ENCODE assay signal across 11 mouse cellular contexts in the genomic region with DNA sequence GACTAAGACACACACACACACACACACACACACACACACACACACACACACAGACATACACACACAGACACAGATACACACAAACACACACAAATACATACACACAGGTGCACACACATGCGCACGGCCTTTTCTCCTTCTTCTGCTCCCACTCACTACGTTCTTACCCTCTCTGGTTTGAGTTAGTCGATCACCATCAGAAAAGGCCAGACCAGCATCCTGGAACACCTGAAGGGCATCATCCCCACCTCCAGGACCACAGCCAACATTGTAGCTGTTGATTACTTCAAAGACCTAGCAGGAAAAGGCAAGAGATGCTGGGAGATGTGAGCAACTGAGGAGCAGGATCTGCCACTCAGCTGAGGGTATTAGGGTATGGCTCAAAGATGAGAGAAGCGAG. TPM values are rescaled to one million over a fixed set of nuclear protein-coding genes. Genes with fewer than 3 reads are reported as not detected.
"Had no signal": no experiment of that assay in that cellular context is flagged by ENCODE, and none has a peak within 500 bp of the region (broad histone marks: within the 10 kb centered on the region; RNA-seq: fewer than 3 reads in every experiment).

No protein-coding gene starts in this region.

RNA-seq across cellular contexts. Expression of a gene that starts 6.2 kb away (rescaled TPM):
- polyA plus RNA-seq: embryonic facial prominence, embryonic 10.5 days; embryonic facial prominence, embryonic 11.5 days; embryonic facial prominence, embryonic 12.5 days; embryonic facial prominence, embryonic 13.5 days; forebrain, embryonic 10.5 days; forebrain, embryonic 11.5 days; forebrain, embryonic 12.5 days; forebrain, embryonic 13.5 days; forebrain, embryonic 14.5 days; forebrain, embryonic 15.5 days; forebrain, embryonic 16.5 days had no signal
